ENCODE assay signal across 22 mouse cellular contexts in genomic region chr3:122538851-122539250, GRCm38 (mm10).
"Had no signal": no experiment of that assay in that cellular context is flagged by ENCODE, and none has a peak within 500 bp of the region (broad histone marks: within the 10 kb centered on the region; RNA-seq: fewer than 3 reads in every experiment).

No protein-coding gene starts in this region.

- DNase-seq: kidney, adult 11 months; layer of hippocampus, adult 9-11 months; liver; liver, postnatal 0 days; lung, embryonic 14.5 days; right cerebral cortex, adult 18-20 months; right cerebral cortex, postnatal 14 days; right cerebral cortex, postnatal 4 days; thymus, adult 18-20 months; thymus, postnatal 36 days had no signal

- H3K9me3 ChIP-seq: kidney, embryonic 15.5 days; limb, embryonic 10.5 days; limb, embryonic 13.5 days; midbrain, embryonic 12.5 days; midbrain, embryonic 15.5 days; neural tube, embryonic 12.5 days; neural tube, embryonic 15.5 days had no signal

- H3K4me2 ChIP-seq: kidney, embryonic 15.5 days; limb, embryonic 13.5 days; lung, embryonic 14.5 days; midbrain, embryonic 12.5 days; midbrain, embryonic 15.5 days; neural tube, embryonic 12.5 days; neural tube, embryonic 15.5 days had no signal

- H3K9ac ChIP-seq: kidney, embryonic 15.5 days; limb, embryonic 13.5 days; liver, embryonic 14.5 days; liver, postnatal 0 days; lung, embryonic 14.5 days; midbrain, embryonic 12.5 days; midbrain, embryonic 15.5 days; neural tube, embryonic 12.5 days; neural tube, embryonic 15.5 days had no signal

- H3K27ac ChIP-seq: kidney, embryonic 15.5 days; layer of hippocampus, adult 2 months; limb, embryonic 10.5 days; limb, embryonic 13.5 days; liver, embryonic 14.5 days; macrophage; midbrain, embryonic 12.5 days; midbrain, embryonic 15.5 days; neural tube, embryonic 12.5 days; neural tube, embryonic 15.5 days had no signal

- ATAC-seq: inflammation-experienced regulatory T-cells, adult 6 months; liver, postnatal 0 days; lung, postnatal 0 days; midbrain, embryonic 15.5 days had no signal

- H3K4me3 ChIP-seq: kidney, embryonic 15.5 days; layer of hippocampus, adult 2 months; limb, embryonic 10.5 days; limb, embryonic 13.5 days; midbrain, embryonic 12.5 days; midbrain, embryonic 15.5 days; neural tube, embryonic 12.5 days; neural tube, embryonic 15.5 days had no signal

- H3K4me1 ChIP-seq: kidney, embryonic 15.5 days; limb, embryonic 10.5 days; limb, embryonic 13.5 days; midbrain, embryonic 12.5 days; midbrain, embryonic 15.5 days; neural tube, embryonic 12.5 days; neural tube, embryonic 15.5 days had no signal

- H3K27me3 ChIP-seq: kidney, embryonic 15.5 days; limb, embryonic 13.5 days; midbrain, embryonic 12.5 days; midbrain, embryonic 15.5 days; neural tube, embryonic 12.5 days; neural tube, embryonic 15.5 days had no signal
